Mouse (Mus musculus) liver, embryonic 15.5 days (tissue): Measurements from ENCODE around the gene Tctn1. TPM values are rescaled to one million over a fixed set of nuclear protein-coding genes. Genes with fewer than 3 reads are reported as not detected.

ENCODE experiments used
- ATAC-seq: fragments of 200-750 bp; cut with Nextera tagmentation; 2 replicates; pipeline ENCODE4 v1.8.0; 2017; ENCODE audit warnings: moderate number of reproducible peaks, mild to moderate bottlenecking, moderate library complexity; ENCODE audit not compliant: insufficient read depth
- H3K27ac ChIP-seq: fragments of 300-500 bp; sonication (generic); replicated peaks from 2 replicates; pipeline ENCODE4 v1.5.1; 2015; ENCODE audit warnings: mild to moderate bottlenecking, inconsistent platforms
- H3K27me3 ChIP-seq: fragments of 300-500 bp; sonication (generic); 2 replicates; pipeline ENCODE4 v1.6.1; 2015; ENCODE audit warnings: mild to moderate bottlenecking, inconsistent platforms
- H3K36me3 ChIP-seq: fragments of 300-500 bp; sonication (generic); replicated peaks from 2 replicates; pipeline ENCODE4 v1.6.1; 2015; ENCODE audit warnings: moderate library complexity, mild to moderate bottlenecking, inconsistent platforms
- H3K4me1 ChIP-seq: fragments of 300-500 bp; sonication (generic); replicated peaks from 2 replicates; pipeline ENCODE4 v1.6.1; 2015; ENCODE audit warnings: inconsistent platforms
- H3K4me2 ChIP-seq: fragments of 300-500 bp; sonication (generic); 2 replicates; pipeline ENCODE4 v1.6.1; 2015; ENCODE audit warnings: moderate library complexity, mild to moderate bottlenecking, inconsistent platforms
- H3K4me3 ChIP-seq: fragments of 300-500 bp; sonication (generic); replicated peaks from 2 replicates; pipeline ENCODE4 v1.5.1; 2015; ENCODE audit warnings: mild to moderate bottlenecking, inconsistent platforms
- H3K9ac ChIP-seq: fragments of 300-500 bp; sonication (generic); 2 replicates; pipeline ENCODE4 v1.6.1; 2015; ENCODE audit warnings: moderate library complexity, mild to moderate bottlenecking, inconsistent platforms
- H3K9me3 ChIP-seq: fragments of 300-500 bp; sonication (generic); replicated peaks from 2 replicates; pipeline ENCODE4 v1.6.1; 2016; ENCODE audit warnings: inconsistent platforms
- WGBS: fragments of 180-500 bp; shearing (Covaris S2); methylation state at CpG from one replicate; pipeline ENCODE4 v1.1.7; 2015; ENCODE audit warnings: mixed read lengths; ENCODE audit not compliant: insufficient replicate concordance; 5-methylcytosine and 5-hydroxymethylcytosine counted together
- polyA plus RNA-seq: library from polyadenylated mRNA; unstranded; fragments of >200 nt; fragmentation: Nextera tagmentation; extraction: Ambion mirVana; gene quantifications from 2 replicates; pipeline ENCODE4 v1.2.1, GENCODE M21; 2015

Gene Tctn1
- polyA plus RNA-seq: 0.73 and 0.89 TPM in 2 replicates

- Histone ChIP-seq H3K4me1 (peaks cover 47% of the 10 kb centered on the region), H3K36me3 (0 out of 2 replicates have a peak, but pooled peaks cover 1% of the 10 kb centered on the region), H3K9ac (peak within 1 kb of the TSS; percentile 70), H3K27ac (peak within 1 kb of the TSS; percentile 67), H3K4me2 (peak within 1 kb of the TSS; percentile 99), H3K4me3 (peak within 1 kb of the TSS; percentile 80), H3K27me3 (no peaks in the 10 kb centered on the region), H3K9me3 (no peaks in the 10 kb centered on the region)
- peak; percentile 97 for ATAC-seq
- WGBS: 1% methylated on average over 49 of the region's 49 CpGs
Observed at GRCm38 (mm10) chr5:122263933-122264905, at the start of gene Tctn1. Tctn1 (minus strand) TSS chr5:122264460.

- H3K9me3 ChIP-seq: no peaks in the 10 kb centered on the region
Observed at GRCm38 (mm10) chr5:122312942-122313684, 48.9 kb upstream of the Tctn1 start.

GRCm38 (mm10) chr5:122312346-122312745 is 48.1 kb upstream of the Tctn1 start:
- ATAC-seq: no peak
- peaks cover 70% of the 10 kb centered on the region for H3K36me3 ChIP-seq
- H3K4me2 ChIP-seq: no peak overlapping the region
- H3K4me3 ChIP-seq: no peak overlapping the region
- no peak overlapping the region for H3K9ac ChIP-seq
- no peak overlapping the region for H3K27ac ChIP-seq
- WGBS: 79% methylated on average over 4 of the region's 4 CpGs
- H3K27me3 ChIP-seq: no peaks in the 10 kb centered on the region
- H3K9me3 ChIP-seq: no peaks in the 10 kb centered on the region
- peaks cover 14% of the 10 kb centered on the region for H3K4me1 ChIP-seq

More at GRCm38 (mm10) chr5:122312942-122313684, 48.9 kb upstream of the Tctn1 start:
- no peak for ATAC-seq
- H3K4me3 ChIP-seq: no peak overlapping the region
- peaks cover 66% of the 10 kb centered on the region for H3K36me3 ChIP-seq
- H3K4me2 ChIP-seq: no peak overlapping the region
- WGBS: 78% methylated on average over 17 of the region's 17 CpGs
- H3K4me1 ChIP-seq: peaks cover 14% of the 10 kb centered on the region
- H3K27me3 ChIP-seq: no peaks in the 10 kb centered on the region
- H3K9ac ChIP-seq: no peak overlapping the region
- H3K27ac ChIP-seq: no peak overlapping the region

GRCm38 (mm10) chr5:122311692-122312091 is 47.4 kb upstream of the Tctn1 start:
- 66% methylated on average over 7 of the region's 7 CpGs for WGBS
- no peak overlapping the region for H3K4me3 ChIP-seq
- H3K36me3 ChIP-seq: peaks cover 64% of the 10 kb centered on the region
- no peak overlapping the region for H3K4me2 ChIP-seq
- H3K27me3 ChIP-seq: no peaks in the 10 kb centered on the region
- ATAC-seq: no peak
- H3K27ac ChIP-seq: no peak overlapping the region
- H3K4me1 ChIP-seq: peaks cover 14% of the 10 kb centered on the region
- H3K9ac ChIP-seq: no peak overlapping the region
- no peaks in the 10 kb centered on the region for H3K9me3 ChIP-seq

- ATAC-seq: no peak
- no peak overlapping the region for H3K9ac ChIP-seq
- H3K4me2 ChIP-seq: no peak overlapping the region
- H3K4me1 ChIP-seq: peaks cover 14% of the 10 kb centered on the region
- H3K9me3 ChIP-seq: no peaks in the 10 kb centered on the region
- peaks cover 55% of the 10 kb centered on the region for H3K36me3 ChIP-seq
- 78% methylated on average over 8 of the region's 8 CpGs for WGBS
- no peak overlapping the region for H3K27ac ChIP-seq
- H3K27me3 ChIP-seq: no peaks in the 10 kb centered on the region
- H3K4me3 ChIP-seq: no peak overlapping the region
Observed at GRCm38 (mm10) chr5:122310699-122311098, 46.4 kb upstream of the Tctn1 start.

- no peak for ATAC-seq
- H3K9ac ChIP-seq: no peak overlapping the region
- no peak overlapping the region for H3K4me3 ChIP-seq
- H3K4me2 ChIP-seq: no peak overlapping the region
- no peaks in the 10 kb centered on the region for H3K27me3 ChIP-seq
- no peak overlapping the region for H3K27ac ChIP-seq
- H3K4me1 ChIP-seq: peaks cover 32% of the 10 kb centered on the region
- peaks cover 30% of the 10 kb centered on the region for H3K36me3 ChIP-seq
- 66% methylated on average over 3 of the region's 3 CpGs for WGBS
- no peaks in the 10 kb centered on the region for H3K9me3 ChIP-seq
Observed at GRCm38 (mm10) chr5:122306536-122306935, 42.3 kb upstream of the Tctn1 start.

- 76% methylated on average over 7 of the region's 7 CpGs for WGBS
- Histone ChIP-seq H3K27ac (no peak overlapping the region), H3K9me3 (no peaks in the 10 kb centered on the region), H3K27me3 (no peaks in the 10 kb centered on the region), H3K9ac (no peak overlapping the region), H3K4me2 (no peak overlapping the region), H3K4me3 (no peak overlapping the region), H3K36me3 (peaks cover 21% of the 10 kb centered on the region), H3K4me1 (peaks cover 32% of the 10 kb centered on the region)
- ATAC-seq: no peak
Observed at GRCm38 (mm10) chr5:122305472-122305871, 41.2 kb upstream of the Tctn1 start.

- no peak for ATAC-seq
- peaks cover 32% of the 10 kb centered on the region for H3K4me1 ChIP-seq
- WGBS: 65% methylated on average over 6 of the region's 6 CpGs
- H3K4me2 ChIP-seq: no peak overlapping the region
- H3K27me3 ChIP-seq: no peaks in the 10 kb centered on the region
- H3K27ac ChIP-seq: 0 out of 2 replicates have a peak overlapping the region, but pooled peaks have one; percentile 1
- H3K9ac ChIP-seq: no peak overlapping the region
- H3K36me3 ChIP-seq: peaks cover 19% of the 10 kb centered on the region
- no peak overlapping the region for H3K4me3 ChIP-seq
- H3K9me3 ChIP-seq: no peaks in the 10 kb centered on the region
Observed at GRCm38 (mm10) chr5:122304541-122304940, 40.3 kb upstream of the Tctn1 start.

GRCm38 (mm10) chr5:122303937-122304336 is 39.7 kb upstream of the Tctn1 start:
- Histone ChIP-seq H3K9ac (no peak overlapping the region), H3K36me3 (peaks cover 16% of the 10 kb centered on the region), H3K4me1 (peaks cover 32% of the 10 kb centered on the region), H3K27me3 (no peaks in the 10 kb centered on the region), H3K4me2 (no peak overlapping the region), H3K4me3 (no peak overlapping the region), H3K27ac (peak overlapping the region; percentile 38; the same call in 1 of the 2 replicates), H3K9me3 (no peaks in the 10 kb centered on the region)
- ATAC-seq: no peak
- WGBS: 79% methylated on average over 7 of the region's 7 CpGs

- Histone ChIP-seq H3K27ac (peak overlapping the region; percentile 49), H3K4me3 (no peak overlapping the region), H3K4me1 (peaks cover 32% of the 10 kb centered on the region), H3K9ac (no peak overlapping the region), H3K27me3 (no peaks in the 10 kb centered on the region), H3K9me3 (no peaks in the 10 kb centered on the region), H3K4me2 (0 out of 2 replicates have a peak overlapping the region, but pooled peaks have one; percentile 17), H3K36me3 (peaks cover 9% of the 10 kb centered on the region)
- ATAC-seq: 0 out of 2 replicates have a peak, but pooled peaks have one; percentile 33
- 50% methylated on average over 17 of the region's 17 CpGs for WGBS
Observed at GRCm38 (mm10) chr5:122302810-122303745, 38.8 kb upstream of the Tctn1 start.
